8 mouse cellular contexts compared by ENCODE assay signal in genomic region chr15:12196410-12197191, GRCm38 (mm10). TPM values are rescaled to one million over a fixed set of nuclear protein-coding genes. Genes with fewer than 3 reads are reported as not detected.
DNase-seq lines count a peak whose midpoint lies in the region; ATAC-seq and TF ChIP-seq lines count a peak whose summit lies in the region.

No protein-coding gene starts in this region.

- ATAC-seq in liver, embryonic 13.5 days (ENCODE audit: low read depth), result no peak

- TF ChIP-seq POLR2A in thymus, adult 2 months (IDR thresholded peaks at IDR 0.05; ENCODE audit: control insufficient read depth, extremely low read depth, insufficient read depth, low read length, poor library complexity), result no peak

- H3K27me3 ChIP-seq in liver, embryonic 13.5 days, result no peaks in the 10 kb centered on the region
- no peaks in the 10 kb centered on the region; the same call in 1 of the 2 replicates for H3K27me3 ChIP-seq in thymus, adult 2 months (ENCODE audit: control insufficient read depth, insufficient read depth, low read length)

- WGBS in liver, embryonic 13.5 days (ENCODE audit: insufficient replicate concordance), result 31% methylated on average over 22 of the region's 22 CpGs
- 38% methylated on average over 22 of the region's 22 CpGs for WGBS in thymus, adult 2 months

- no peak for TF ChIP-seq CTCF in thymus, adult 2 months (IDR thresholded peaks at IDR 0.05; ENCODE audit: borderline replicate concordance, control insufficient read depth, extremely low read depth, insufficient read depth, low read length, poor library complexity)

- no peaks in the 10 kb centered on the region for H3K9me3 ChIP-seq in liver, embryonic 13.5 days (replicated peaks)

- H3K9ac ChIP-seq in liver, embryonic 13.5 days, result no peak overlapping the region

- peaks cover 45% of the 10 kb centered on the region for H3K4me1 ChIP-seq in liver, embryonic 13.5 days (replicated peaks)
- H3K4me1 ChIP-seq in thymus, adult 2 months (replicated peaks; ENCODE audit: control insufficient read depth, insufficient read depth, low read length), result peaks cover 12% of the 10 kb centered on the region

- H3K27ac ChIP-seq in liver, embryonic 13.5 days, result no peak overlapping the region
- no peak overlapping the region for H3K27ac ChIP-seq in thymus, adult 2 months (ENCODE audit: control insufficient read depth, insufficient read depth, low read length)

- no peaks in the 10 kb centered on the region for H3K36me3 ChIP-seq in liver, embryonic 13.5 days
- no peaks in the 10 kb centered on the region for H3K36me3 ChIP-seq in thymus, adult 2 months (ENCODE audit: control insufficient read depth, insufficient read depth, low read length)

- no peak overlapping the region for H3K4me3 ChIP-seq in liver, embryonic 13.5 days (replicated peaks)
- H3K4me3 ChIP-seq in thymus, adult 2 months (ENCODE audit: control insufficient read depth, insufficient read depth, low read length), result no peak overlapping the region

- DNase-seq in urinary bladder, postnatal 25 days (ENCODE audit: low spot score), result peak; percentile 61
- no peak for DNase-seq in urinary bladder, postnatal 4 days (ENCODE audit: low spot score in 2 of 2)
- peak; percentile 74 for DNase-seq in cerebellum, adult 9-10 months
- peak; percentile 59 for DNase-seq in gastrocnemius, postnatal 10 days
- peak; percentile 87 for DNase-seq in induced T-regulatory cell, adult 2 months (ENCODE audit: low read depth)
- peak; percentile 50 for DNase-seq in liver, embryonic 13.5 days
- peak; percentile 84 for DNase-seq in naive thymus-derived CD4-positive, alpha-beta T cell, adult 2 months (ENCODE audit: low read depth)
- DNase-seq in thymus, adult 2 months, result peak; percentile 66

- H3K4me2 ChIP-seq in liver, embryonic 13.5 days, result peak overlapping the region; percentile 10; the same call in 1 of the 2 replicates

RNA-seq across cellular contexts. Expression of gene Mtmr12, which starts 8.2 kb away (rescaled TPM):
- 10 to 100 TPM in 1 of 2 experiments, 1 to 10 TPM in 1; 9.0 to 10.9 TPM for total RNA-seq in gastrocnemius, postnatal 10 days (2021)
- polyA plus RNA-seq in liver, embryonic 13.5 days (2015; fragmentation: Nextera tagmentation; extraction: Ambion mirVana), result 6.3 and 8.2 TPM in 2 replicates
- 49.2 and 50.0 TPM in 2 replicates for polyA plus RNA-seq in thymus, adult 2 months (2012; rRNA removed)

Comparison
In these comparisons a context has a peak if more than half of its experiments do, and no peak if none do; other contexts are left out.
1. DNase-seq: peak in urinary bladder, postnatal 25 days (single experiment), cerebellum, adult 9-10 months (single experiment), gastrocnemius, postnatal 10 days (single experiment), induced T-regulatory cell, adult 2 months (single experiment), liver, embryonic 13.5 days (single experiment), naive thymus-derived CD4-positive, alpha-beta T cell, adult 2 months (single experiment) and thymus, adult 2 months (single experiment); none in urinary bladder, postnatal 4 days (0 of 2).